2 mouse cellular contexts compared by ENCODE assay signal in genomic region chr19:47852131-47852530, GRCm38 (mm10). TPM values are rescaled to one million over a fixed set of nuclear protein-coding genes. Genes with fewer than 3 reads are reported as not detected.
"Had no signal": no experiment of that assay in that cellular context is flagged by ENCODE, and none has a peak within 500 bp of the region (broad histone marks: within the 10 kb centered on the region; RNA-seq: fewer than 3 reads in every experiment).

No protein-coding gene starts in this region.

RNA-seq across cellular contexts. Expression of gene Gsto2, which starts 13.2 kb away (rescaled TPM):
- total RNA-seq: megakaryocyte, adult 5-6 weeks; monocyte, adult 5-6 weeks had no signal
